Mouse (Mus musculus) lung, embryonic 14.5 days (tissue): ENCODE data around the gene Apol9a. TPM values are rescaled to one million over a fixed set of nuclear protein-coding genes. Genes with fewer than 3 reads are reported as not detected.
"Not testable (repeated sequence)": the region's sequence is repeated elsewhere in the genome, so short reads cannot be mapped to it uniquely, and the experiment has no call there.

Source experiments
- ATAC-seq: fragments of 200-750 bp; cut with Nextera tagmentation; 2 replicates; pipeline ENCODE4 v1.8.0; 2017; ENCODE audit warnings: mild to moderate bottlenecking, moderate TSS enrichment, moderate library complexity; ENCODE audit not compliant: insufficient read depth
- DNase-seq: peaks from one replicate; pipeline ENCODE4 v3.0.0-alpha.2; 2015
- H3K27ac ChIP-seq: fragments of 300-500 bp; sonication (generic); 2 replicates; pipeline ENCODE4 v1.5.1; 2014; ENCODE audit warnings: low read depth, mild to moderate bottlenecking, moderate library complexity
- H3K27me3 ChIP-seq: fragments of 300-500 bp; sonication (generic); 2 replicates; pipeline ENCODE4 v1.6.1; 2014; ENCODE audit warnings: low read length, control low read depth; ENCODE audit not compliant: insufficient read depth
- H3K36me3 ChIP-seq: fragments of 300-500 bp; sonication (generic); 2 replicates; pipeline ENCODE4 v1.6.1; 2014; ENCODE audit warnings: control low read depth; ENCODE audit not compliant: insufficient read depth
- H3K4me1 ChIP-seq: fragments of 300-500 bp; sonication (generic); 2 replicates; pipeline ENCODE4 v1.6.1; 2014; ENCODE audit warnings: antibody characterized with exemption, control low read depth; ENCODE audit not compliant: insufficient read depth
- H3K4me2 ChIP-seq: fragments of 300-500 bp; sonication (generic); 2 replicates; pipeline ENCODE4 v1.6.1; 2014; ENCODE audit warnings: mild to moderate bottlenecking
- H3K4me3 ChIP-seq: fragments of 300-500 bp; sonication (generic); 2 replicates; pipeline ENCODE4 v1.5.1; 2014; ENCODE audit warnings: low read depth, low read length
- H3K9ac ChIP-seq: fragments of 300-500 bp; sonication (generic); 2 replicates; pipeline ENCODE4 v1.6.1; 2014
- H3K9me3 ChIP-seq: fragments of 300-500 bp; sonication (generic); 2 replicates; pipeline ENCODE4 v1.6.1; 2016; ENCODE audit warnings: low read depth, low read length, control low read depth
- CTCF ChIP-seq: IDR thresholded peaks from 2 replicates; pipeline ENCODE4 v1.5.1; 2016; ENCODE audit warnings: antibody characterized with exemption, low read depth
- WGBS: fragments of 180-500 bp; shearing (Covaris S2); extraction: QIAGEN DNeasy Blood & Tissue Kit; methylation state at CpG from one replicate; pipeline ENCODE4 v1.1.7; 2014; 5-methylcytosine and 5-hydroxymethylcytosine counted together
- polyA plus RNA-seq: library from polyadenylated mRNA; unstranded; fragments of >200 nt; fragmentation: Nextera tagmentation; extraction: Ambion mirVana; gene quantifications from 2 replicates; pipeline ENCODE4 v1.2.1, GENCODE M21; 2014

The Apol9a gene
- not detected in 2 replicates for polyA plus RNA-seq

DNA sequence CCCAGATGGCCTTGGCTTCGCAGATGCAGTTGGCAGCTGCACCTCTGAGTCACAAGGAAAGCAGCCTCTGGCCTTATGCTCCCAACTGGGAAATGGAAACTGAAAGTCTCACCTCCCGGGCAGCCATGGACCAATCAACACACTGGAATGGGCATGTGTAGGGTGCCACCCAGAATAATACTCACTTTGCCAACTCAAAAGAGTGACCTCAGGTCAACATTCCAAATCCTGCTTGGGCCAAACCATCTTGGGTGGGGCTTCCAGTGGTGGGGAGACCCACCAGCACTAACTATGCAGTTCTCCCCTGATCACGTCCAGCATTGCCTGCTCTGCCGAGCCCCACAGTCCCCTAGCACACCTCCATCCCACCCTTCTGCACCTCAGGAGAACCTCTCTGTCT is at the start of gene Apol9a:
Gene Apol9a (minus strand): TSS at position 101 of the 400 bp plus-strand sequence.
- H3K9me3 ChIP-seq, H3K4me1 ChIP-seq, H3K36me3 ChIP-seq, ATAC-seq, H3K27me3 ChIP-seq, H3K9ac ChIP-seq, H3K4me3 ChIP-seq, DNase-seq, H3K27ac ChIP-seq, H3K4me2 ChIP-seq: not testable (repeated sequence)
- 79% methylated on average over 1 of the region's 4 CpGs for WGBS

DNA sequence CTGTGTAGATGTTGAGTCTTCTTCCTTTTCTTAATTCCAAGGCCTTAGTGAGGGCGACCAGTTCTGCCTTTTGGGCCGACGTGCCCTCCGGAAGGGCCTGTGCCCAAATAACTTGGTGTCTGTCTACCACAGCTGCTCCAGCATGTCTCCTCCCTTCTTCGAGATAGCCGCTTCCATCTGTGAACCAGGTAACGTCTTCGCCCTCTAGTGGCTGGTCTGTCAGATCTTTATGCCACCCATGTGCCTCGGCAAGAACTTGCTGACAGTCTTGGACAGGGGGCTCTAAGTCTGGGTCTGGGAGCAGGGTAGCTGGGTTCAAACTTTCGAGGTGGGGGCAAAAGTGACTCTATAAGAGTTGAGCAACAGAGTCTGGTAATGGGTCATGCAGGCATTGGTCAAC is 39.0 kb upstream of the Apol9a start:
- not testable (repeated sequence) for H3K27ac ChIP-seq, H3K9ac ChIP-seq, ATAC-seq, H3K27me3 ChIP-seq, H3K36me3 ChIP-seq, H3K4me2 ChIP-seq, H3K4me3 ChIP-seq, H3K9me3 ChIP-seq, H3K4me1 ChIP-seq
- WGBS = 45% methylated on average over 10 of the region's 10 CpGs
- peak; percentile 55 for TF ChIP-seq CTCF
- peak; percentile 20 for DNase-seq

DNA sequence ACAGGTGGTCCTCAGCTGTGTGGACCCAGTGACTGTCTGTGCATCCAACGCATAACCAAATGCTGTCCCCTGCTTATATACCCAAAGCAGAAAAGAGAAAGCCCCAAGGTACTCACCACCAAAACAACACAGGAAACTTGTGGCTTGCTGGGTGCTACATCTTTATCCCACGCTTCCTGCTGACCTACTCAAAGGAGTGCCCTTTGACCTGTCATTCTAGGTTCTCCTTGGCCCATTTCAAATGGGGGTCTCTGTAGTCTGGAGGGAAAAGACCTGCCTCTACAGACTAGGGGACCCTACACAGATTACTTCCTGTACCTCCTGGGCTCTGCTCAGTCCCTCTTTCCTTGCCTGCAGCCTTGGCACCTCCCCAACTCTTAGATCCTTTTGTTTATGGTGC is 36.5 kb upstream of the Apol9a start, which contains the start of gene Apol7b:
Gene Apol7b (minus strand): TSS at position 101 of the 400 bp plus-strand sequence.
- DNase-seq, H3K4me2 ChIP-seq, H3K4me1 ChIP-seq, H3K9me3 ChIP-seq, H3K9ac ChIP-seq, H3K36me3 ChIP-seq, ATAC-seq, H3K27me3 ChIP-seq, H3K4me3 ChIP-seq, H3K27ac ChIP-seq: not testable (repeated sequence)
- 63% methylated on average over 2 of the region's 2 CpGs for WGBS

DNA sequence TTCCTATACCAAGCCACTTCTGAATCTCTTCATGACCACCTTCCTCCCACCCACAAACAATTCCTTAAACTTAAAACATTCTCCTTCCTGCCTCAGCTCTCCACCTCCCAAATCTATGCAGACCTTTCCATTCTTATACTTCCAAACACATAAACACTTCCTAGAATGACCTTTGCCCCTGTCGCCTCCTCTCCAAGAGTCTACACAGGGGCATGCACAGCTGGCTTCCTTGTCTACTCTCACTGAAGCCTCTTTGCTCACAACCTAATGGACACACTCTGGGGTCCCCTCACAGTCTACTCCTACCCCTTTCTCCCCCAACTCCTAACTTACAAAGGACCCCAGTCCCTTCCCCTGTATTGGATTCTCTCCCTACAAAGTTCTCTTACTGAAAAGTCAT is 34.7 kb upstream of the Apol9a start:
- no CpG with 5 or more reads among the region's 1 CpGs for WGBS
- H3K9ac ChIP-seq, H3K4me2 ChIP-seq, H3K36me3 ChIP-seq, H3K27me3 ChIP-seq, H3K9me3 ChIP-seq, DNase-seq, ATAC-seq, H3K27ac ChIP-seq, H3K4me3 ChIP-seq, H3K4me1 ChIP-seq: not testable (repeated sequence)

DNA sequence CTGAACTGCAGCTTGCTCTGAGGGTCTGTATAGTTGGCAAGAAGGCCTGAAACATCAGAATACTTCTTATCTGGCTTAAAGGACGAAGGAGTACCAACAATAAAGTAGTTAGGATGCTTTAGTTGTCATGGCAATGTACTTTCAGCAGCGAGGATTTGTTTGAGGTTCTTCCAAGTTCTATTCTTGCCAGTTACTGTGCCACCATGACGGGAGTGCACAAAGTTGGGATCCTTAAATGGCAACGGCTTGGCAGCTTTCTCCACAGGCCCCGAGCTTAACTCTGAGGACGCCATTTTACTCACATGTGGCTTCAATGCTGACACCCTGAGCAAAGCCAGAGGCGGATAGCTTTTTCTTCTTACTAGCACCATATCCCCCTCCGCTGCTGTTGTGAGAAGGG is 33.8 kb upstream of the Apol9a start:
- WGBS = 76% methylated on average over 7 of the region's 8 CpGs
- not testable (repeated sequence) for DNase-seq, H3K27me3 ChIP-seq, ATAC-seq, H3K9me3 ChIP-seq, H3K4me3 ChIP-seq, H3K27ac ChIP-seq, H3K9ac ChIP-seq, H3K4me2 ChIP-seq, H3K4me1 ChIP-seq, H3K36me3 ChIP-seq

DNA sequence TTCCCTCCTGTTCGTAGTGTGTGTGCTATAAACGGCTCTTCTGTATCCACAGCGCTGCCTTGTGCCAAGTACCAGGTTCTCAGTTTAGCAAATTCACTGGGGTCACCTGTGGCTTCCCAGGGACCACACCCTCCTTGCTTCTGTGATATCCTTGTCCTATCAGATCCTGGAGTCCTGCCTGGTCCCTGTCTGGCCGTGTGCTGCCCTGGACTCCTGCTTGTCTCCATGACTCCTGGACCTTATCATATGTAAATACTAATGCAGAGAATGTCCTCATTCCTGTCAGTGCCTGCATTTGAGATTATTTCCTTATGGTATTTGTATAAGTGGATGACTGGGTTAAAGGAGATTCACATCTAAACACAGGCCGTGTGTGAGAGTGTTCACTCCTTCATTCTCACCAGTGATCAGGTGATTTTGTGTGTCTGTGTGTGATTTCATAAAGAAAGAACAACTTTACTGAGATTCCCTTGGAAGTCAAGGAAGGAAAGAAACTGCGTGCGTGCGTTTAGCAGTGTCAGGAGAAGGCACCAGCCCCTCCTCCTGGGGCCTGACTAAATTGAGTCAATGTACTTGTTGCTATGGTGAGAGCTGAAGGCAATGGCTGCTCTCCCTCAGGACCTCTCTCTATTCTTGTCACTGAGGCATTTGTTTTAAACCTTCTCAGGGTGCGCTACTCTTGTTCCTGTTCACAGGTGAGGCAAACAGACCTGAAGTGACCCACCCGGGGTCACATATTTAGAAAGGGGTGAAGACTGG is 17.9 kb upstream of the Apol9a start:
- not testable (repeated sequence) for H3K9me3 ChIP-seq, H3K4me3 ChIP-seq, DNase-seq, ATAC-seq, H3K9ac ChIP-seq, H3K36me3 ChIP-seq, H3K4me2 ChIP-seq, H3K27me3 ChIP-seq, H3K27ac ChIP-seq, H3K4me1 ChIP-seq
- WGBS = 56% methylated on average over 8 of the region's 10 CpGs

DNA sequence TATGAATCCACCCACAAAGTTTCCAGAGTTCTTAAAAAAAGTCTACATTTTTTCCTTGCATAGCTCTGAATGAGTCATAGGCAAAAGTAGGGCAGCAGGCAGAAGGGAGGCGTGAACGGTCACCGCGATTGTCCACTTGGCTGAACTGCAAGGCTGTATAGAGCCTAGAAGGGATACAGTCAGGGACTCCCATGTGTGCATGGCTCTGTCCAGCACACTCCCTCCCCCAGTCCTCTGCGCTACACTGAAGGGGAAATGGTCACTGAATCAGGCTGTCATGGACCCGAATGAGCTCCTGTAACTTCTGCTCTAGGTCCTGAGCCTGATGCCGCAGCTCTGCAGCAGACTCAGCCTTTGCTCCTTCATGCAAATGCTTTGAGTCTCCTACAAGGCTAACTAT is 12.0 kb upstream of the Apol9a start:
- 60% methylated on average over 3 of the region's 7 CpGs for WGBS

DNA sequence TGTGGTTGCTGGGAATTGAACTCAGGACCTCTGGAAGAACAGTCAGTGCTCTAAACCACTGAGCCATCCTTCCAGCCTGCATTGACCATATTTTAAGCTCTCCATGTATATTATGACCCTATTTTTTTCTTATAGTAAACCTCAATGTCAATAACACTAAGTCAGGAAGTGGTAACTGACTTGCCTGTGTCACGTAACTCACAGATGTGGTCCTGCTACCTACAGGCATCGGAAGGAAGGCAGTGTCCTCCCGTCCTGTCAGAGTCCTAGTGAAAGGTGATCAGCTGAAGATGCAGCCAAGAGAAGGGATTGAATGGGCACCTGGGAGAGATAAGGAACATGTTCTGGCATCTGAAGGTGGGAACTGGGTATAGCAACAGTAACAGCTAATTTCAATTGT is 8.7 kb upstream of the Apol9a start:
- not testable (repeated sequence) for H3K27me3 ChIP-seq, H3K36me3 ChIP-seq, DNase-seq, H3K4me2 ChIP-seq, H3K9me3 ChIP-seq, H3K4me1 ChIP-seq, H3K4me3 ChIP-seq, H3K27ac ChIP-seq, ATAC-seq, H3K9ac ChIP-seq
- no CpG with 5 or more reads among the region's 3 CpGs for WGBS

More for the DNA sequence above, 12.0 kb upstream of the Apol9a start:
- not testable (repeated sequence) for ATAC-seq, H3K36me3 ChIP-seq, H3K4me2 ChIP-seq, H3K4me1 ChIP-seq, H3K9ac ChIP-seq, H3K9me3 ChIP-seq, H3K27ac ChIP-seq, H3K27me3 ChIP-seq, H3K4me3 ChIP-seq, DNase-seq

DNA sequence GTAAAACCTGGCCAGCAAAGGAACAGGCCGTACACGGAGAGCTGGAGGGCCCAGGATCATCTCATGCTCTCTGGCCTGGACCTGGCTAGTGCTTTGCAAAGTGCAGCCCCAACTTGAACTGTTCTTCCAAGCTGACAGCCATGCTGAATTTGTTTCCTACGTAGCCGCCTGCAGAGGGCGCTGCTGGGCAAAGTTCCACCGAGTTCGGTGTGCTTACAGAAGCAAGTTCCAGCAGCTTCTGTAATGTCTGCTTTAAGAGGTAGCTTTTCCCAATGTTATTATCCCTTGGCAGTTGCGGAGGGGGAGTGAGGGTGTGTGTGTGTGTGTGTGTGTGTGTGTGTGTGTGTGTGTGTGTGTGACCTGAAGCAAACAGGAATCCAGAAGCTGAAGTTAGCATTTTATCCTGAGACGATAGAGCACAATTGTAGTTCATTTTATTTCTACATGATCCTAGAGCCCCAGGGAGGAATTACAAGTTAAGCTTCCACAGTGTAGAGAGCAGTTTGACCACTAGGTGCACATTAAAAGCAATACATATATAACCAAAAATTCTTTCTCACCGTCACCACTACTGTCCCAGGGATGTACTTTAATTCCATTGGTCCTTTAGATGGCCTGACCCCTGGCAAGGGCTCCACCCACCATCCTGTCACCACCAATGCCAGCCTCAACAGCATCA is 5.9 kb upstream of the Apol9a start:
- H3K9me3 ChIP-seq, ATAC-seq, H3K27me3 ChIP-seq, H3K4me2 ChIP-seq, H3K27ac ChIP-seq, H3K36me3 ChIP-seq, H3K4me3 ChIP-seq, H3K9ac ChIP-seq, H3K4me1 ChIP-seq, DNase-seq: not testable (repeated sequence)
- WGBS = 32% methylated on average over 2 of the region's 10 CpGs

DNA sequence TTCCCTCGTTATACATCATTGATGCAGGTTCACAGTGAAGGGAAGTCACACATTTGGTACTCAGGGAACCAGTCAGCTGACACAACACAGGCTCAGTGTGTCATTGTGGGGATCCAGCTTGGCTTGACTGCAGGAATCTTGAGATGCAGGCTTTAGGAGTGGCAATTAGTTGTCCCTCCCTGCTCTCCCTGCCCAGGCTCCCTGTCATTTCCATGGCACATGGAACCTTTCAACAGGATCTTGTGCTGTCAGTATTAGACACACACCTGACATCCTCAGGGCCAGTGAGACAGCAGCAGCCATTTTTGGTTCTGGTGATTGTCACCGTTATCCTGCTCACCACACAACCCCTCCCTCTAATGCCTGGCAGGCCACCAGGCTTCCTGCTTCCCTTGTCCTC is 4.7 kb upstream of the Apol9a start:
- H3K4me1 ChIP-seq, ATAC-seq, H3K9me3 ChIP-seq, H3K36me3 ChIP-seq, H3K27me3 ChIP-seq, H3K27ac ChIP-seq, H3K4me3 ChIP-seq, H3K9ac ChIP-seq, H3K4me2 ChIP-seq, DNase-seq: not testable (repeated sequence)
- 44% methylated on average over 2 of the region's 2 CpGs for WGBS
